Mouse (Mus musculus): ENCODE results near the gene Mapk7. TPM values are rescaled to one million over a fixed set of nuclear protein-coding genes. Genes with fewer than 3 reads are reported as not detected.
A peak's percentile ranks its signal among the peaks of the same experiment; 100 is the strongest.

Mapk7 gene
- polyA plus RNA-seq, 1 experiment from 2014 or later, result 61.9 TPM

- peaks cover 49% of the 10 kb centered on the region for H3K4me1 ChIP-seq
- no peaks in the 10 kb centered on the region for H3K9me3 ChIP-seq (replicated peaks)
- H3K4me2 ChIP-seq (replicated peaks), result no peak overlapping the region
- H3K36me3 ChIP-seq, result no peaks in the 10 kb centered on the region
- no peak for ATAC-seq (ENCODE audit: insufficient number of reproducible peaks, low FRiP score, low TSS enrichment, low read depth)
- no peaks in the 10 kb centered on the region; the same call in 1 of the 2 replicates for H3K27me3 ChIP-seq
- WGBS, result 77% methylated on average over 24 of the region's 24 CpGs
- H3K4me3 ChIP-seq (replicated peaks), result no peak overlapping the region
- H3K27ac ChIP-seq (replicated peaks), result peak overlapping the region; percentile 70
- no peak overlapping the region for H3K9ac ChIP-seq
These were observed 44.5 kb downstream of the Mapk7 start for GRCm38 (mm10) chr11:61449499-61450292.

GRCm38 (mm10) chr11:61448599-61449225, 45.5 kb downstream of the Mapk7 start:
- H3K9ac ChIP-seq, result no peak overlapping the region
- H3K4me3 ChIP-seq (replicated peaks), result no peak overlapping the region
- no peaks in the 10 kb centered on the region for H3K9me3 ChIP-seq (replicated peaks)
- peaks cover 44% of the 10 kb centered on the region for H3K4me1 ChIP-seq
- peak overlapping the region; percentile 70 for H3K27ac ChIP-seq (replicated peaks)
- no peaks in the 10 kb centered on the region; the same call in 1 of the 2 replicates for H3K27me3 ChIP-seq
- 30% methylated on average over 9 of the region's 9 CpGs for WGBS
- peak; percentile 64 for ATAC-seq (ENCODE audit: insufficient number of reproducible peaks, low FRiP score, low TSS enrichment, low read depth)
- H3K4me2 ChIP-seq (replicated peaks), result 0 out of 2 replicates have a peak overlapping the region, but pooled peaks have one; percentile 21
- no peaks in the 10 kb centered on the region for H3K36me3 ChIP-seq

- H3K4me2 ChIP-seq (replicated peaks), result no peak overlapping the region
- peaks cover 37% of the 10 kb centered on the region for H3K4me1 ChIP-seq
- H3K9me3 ChIP-seq (replicated peaks), result no peaks in the 10 kb centered on the region
- H3K9ac ChIP-seq, result no peak overlapping the region
- 35% methylated on average over 5 of the region's 5 CpGs for WGBS
- H3K4me3 ChIP-seq (replicated peaks), result no peak overlapping the region
- no peaks in the 10 kb centered on the region; the same call in 1 of the 2 replicates for H3K27me3 ChIP-seq
- ATAC-seq (ENCODE audit: insufficient number of reproducible peaks, low FRiP score, low TSS enrichment, low read depth), result no peak
- peak overlapping the region; percentile 70 for H3K27ac ChIP-seq (replicated peaks)
- no peaks in the 10 kb centered on the region for H3K36me3 ChIP-seq
These were observed 46.2 kb downstream of the Mapk7 start for GRCm38 (mm10) chr11:61448041-61448440.

GRCm38 (mm10) chr11:61447296-61447695, 46.9 kb downstream of the Mapk7 start:
- H3K36me3 ChIP-seq, result no peaks in the 10 kb centered on the region
- H3K27ac ChIP-seq (replicated peaks), result peak overlapping the region; percentile 70; the same call in 1 of the 2 replicates
- 70% methylated on average over 8 of the region's 8 CpGs for WGBS
- H3K4me3 ChIP-seq (replicated peaks), result no peak overlapping the region
- H3K4me2 ChIP-seq (replicated peaks), result no peak overlapping the region
- H3K9me3 ChIP-seq (replicated peaks), result no peaks in the 10 kb centered on the region
- peaks cover 33% of the 10 kb centered on the region for H3K4me1 ChIP-seq
- no peak for ATAC-seq (ENCODE audit: insufficient number of reproducible peaks, low FRiP score, low TSS enrichment, low read depth)
- no peaks in the 10 kb centered on the region for H3K27me3 ChIP-seq
- H3K9ac ChIP-seq, result no peak overlapping the region

- no peak for ATAC-seq (ENCODE audit: insufficient number of reproducible peaks, low FRiP score, low TSS enrichment, low read depth)
- Histone ChIP-seq H3K36me3 (no peaks in the 10 kb centered on the region), H3K9ac (no peak overlapping the region), H3K27me3 (no peaks in the 10 kb centered on the region), H3K4me1 (peaks cover 15% of the 10 kb centered on the region), H3K4me3 (replicated peaks) (no peak overlapping the region), H3K9me3 (replicated peaks) (no peaks in the 10 kb centered on the region), H3K27ac (replicated peaks) (no peak overlapping the region), H3K4me2 (replicated peaks) (no peak overlapping the region)
- 88% methylated on average over 6 of the region's 6 CpGs for WGBS
These were observed 50.4 kb downstream of the Mapk7 start for GRCm38 (mm10) chr11:61443807-61444206.

GRCm38 (mm10) chr11:61441670-61442069, 52.5 kb downstream of the Mapk7 start:
- H3K4me1 ChIP-seq, result 0 out of 2 replicates have a peak, but pooled peaks cover under 1% of the 10 kb centered on the region
- no peaks in the 10 kb centered on the region for H3K9me3 ChIP-seq (replicated peaks)
- H3K27me3 ChIP-seq, result no peaks in the 10 kb centered on the region
- H3K27ac ChIP-seq (replicated peaks), result no peak overlapping the region
- H3K4me2 ChIP-seq (replicated peaks), result no peak overlapping the region
- no peak overlapping the region for H3K4me3 ChIP-seq (replicated peaks)
- H3K36me3 ChIP-seq, result no peaks in the 10 kb centered on the region
- no peak overlapping the region for H3K9ac ChIP-seq
- WGBS, result 69% methylated on average over 7 of the region's 7 CpGs
- no peak for ATAC-seq (ENCODE audit: insufficient number of reproducible peaks, low FRiP score, low TSS enrichment, low read depth)

GRCm38 (mm10) chr11:61440416-61440815, 53.8 kb downstream of the Mapk7 start:
- ATAC-seq (ENCODE audit: insufficient number of reproducible peaks, low FRiP score, low TSS enrichment, low read depth), result no peak
- H3K4me3 ChIP-seq (replicated peaks), result no peak overlapping the region
- no peaks in the 10 kb centered on the region for H3K36me3 ChIP-seq
- H3K9ac ChIP-seq, result no peak overlapping the region
- no peak overlapping the region for H3K27ac ChIP-seq (replicated peaks)
- no peaks in the 10 kb centered on the region for H3K27me3 ChIP-seq
- no peak overlapping the region for H3K4me2 ChIP-seq (replicated peaks)
- no peaks in the 10 kb centered on the region for H3K9me3 ChIP-seq (replicated peaks)
- 96% methylated on average over 4 of the region's 4 CpGs for WGBS
- 0 out of 2 replicates have a peak, but pooled peaks cover 7% of the 10 kb centered on the region for H3K4me1 ChIP-seq

GRCm38 (mm10) chr11:61439170-61439569, 55.0 kb downstream of the Mapk7 start:
- Histone ChIP-seq H3K27me3 (no peaks in the 10 kb centered on the region), H3K9ac (no peak overlapping the region), H3K27ac (replicated peaks) (no peak overlapping the region), H3K4me3 (replicated peaks) (no peak overlapping the region), H3K4me1 (0 out of 2 replicates have a peak, but pooled peaks cover 7% of the 10 kb centered on the region), H3K36me3 (no peaks in the 10 kb centered on the region), H3K4me2 (replicated peaks) (no peak overlapping the region), H3K9me3 (replicated peaks) (no peaks in the 10 kb centered on the region)
- no peak for ATAC-seq (ENCODE audit: insufficient number of reproducible peaks, low FRiP score, low TSS enrichment, low read depth)
- 56% methylated on average over 3 of the region's 3 CpGs for WGBS

Other genes starting within 250 kb of the Mapk7 start
- 30.4 and 32.0 TPM in 2 replicates for gene Aldh3a2, start 226.9 kb downstream of the Mapk7 start, polyA plus RNA-seq (2015; fragmentation: Nextera tagmentation; extraction: Ambion mirVana)
- gene Slc47a2, start 151.5 kb downstream of the Mapk7 start, polyA plus RNA-seq (2015; fragmentation: Nextera tagmentation; extraction: Ambion mirVana), result 0.20 and 0.51 TPM in 2 replicates
- gene Slc47a1, start 116.1 kb downstream of the Mapk7 start, polyA plus RNA-seq (2015; fragmentation: Nextera tagmentation; extraction: Ambion mirVana), result 0.88 and 0.89 TPM in 2 replicates
- 1.4 and 2.1 TPM in 2 replicates for gene Rnf112, start 40.3 kb downstream of the Mapk7 start, polyA plus RNA-seq (2015; fragmentation: Nextera tagmentation; extraction: Ambion mirVana)
- 404 and 406 TPM in 2 replicates for gene Mfap4, start 9.0 kb downstream of the Mapk7 start, polyA plus RNA-seq (2015; fragmentation: Nextera tagmentation; extraction: Ambion mirVana)
- gene B9d1, start 10.7 kb upstream of the Mapk7 start, polyA plus RNA-seq (2015; fragmentation: Nextera tagmentation; extraction: Ambion mirVana), result 37.3 and 43.7 TPM in 2 replicates
- 28.6 and 31.0 TPM in 2 replicates for gene Epn2, start 85.3 kb upstream of the Mapk7 start, polyA plus RNA-seq (2015; fragmentation: Nextera tagmentation; extraction: Ambion mirVana)
- 13.0 and 16.2 TPM in 2 replicates for gene Grap, start 158.9 kb upstream of the Mapk7 start, polyA plus RNA-seq (2015; fragmentation: Nextera tagmentation; extraction: Ambion mirVana)
- gene Fam83g, start 189.7 kb upstream of the Mapk7 start, polyA plus RNA-seq (2015; fragmentation: Nextera tagmentation; extraction: Ambion mirVana), result 9.0 and 10.9 TPM in 2 replicates
- 0.12 and 0.15 TPM in 2 replicates for gene Slc5a10, start 226.4 kb upstream of the Mapk7 start, polyA plus RNA-seq (2015; fragmentation: Nextera tagmentation; extraction: Ambion mirVana)